Mouse (Mus musculus) heart, postnatal 4 days (tissue): ENCODE measurements around the gene Zfp142. TPM values are rescaled to one million over a fixed set of nuclear protein-coding genes. Genes with fewer than 3 reads are reported as not detected.

Experiments used
- DNase-seq: peaks from one replicate; pipeline ENCODE4 v3.0.0; 2021
- total RNA-seq, 2 experiments: library from RNA; stranded (reverse); gene quantifications; 2 replicates each; pipeline ENCODE4 v1.2.3; 2021

The Zfp142 gene
- total RNA-seq: 10 to 100 TPM in 1 of 2 experiments, 1 to 10 TPM in 1; 9.4 to 11.0 TPM

DNA sequence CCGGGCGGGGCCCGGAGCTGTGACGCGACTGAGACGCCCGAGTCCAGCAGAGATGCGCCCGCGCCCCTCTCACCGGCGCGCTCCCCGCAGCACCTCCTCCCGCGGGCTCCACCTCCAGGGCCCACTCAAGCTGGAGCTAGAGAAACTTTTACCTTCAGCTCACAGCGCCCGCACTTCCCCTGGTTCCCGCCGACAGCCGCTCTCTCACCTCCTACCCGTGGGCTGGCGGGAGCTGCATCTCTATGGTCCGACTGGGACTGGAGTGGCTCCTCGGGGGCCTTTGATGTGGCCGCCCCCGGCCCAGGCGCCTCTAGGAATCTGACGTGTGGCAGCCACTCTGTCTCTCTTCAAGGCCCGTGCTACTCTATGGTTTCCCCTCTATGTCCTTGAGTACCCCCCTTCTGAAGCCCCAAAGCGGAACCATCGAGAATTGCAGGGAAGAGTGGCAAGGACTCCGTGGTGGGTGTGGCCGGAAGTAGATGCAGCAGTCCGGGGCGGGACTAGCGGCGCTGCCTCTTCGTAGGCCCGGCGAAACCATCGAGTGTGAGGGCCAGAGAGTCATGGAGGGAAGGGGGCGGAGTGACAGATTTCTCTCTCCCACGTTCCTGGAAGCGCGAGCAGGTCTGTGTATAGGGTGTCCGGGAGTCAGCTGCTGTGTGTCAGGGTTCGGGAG lies at the start of gene Zfp142, which contains the start of gene Bcs1l:
Gene Zfp142 (minus strand): TSS at position 474 of the 673 bp plus-strand sequence.
Gene Bcs1l (plus strand): TSS at position 517 of the 673 bp plus-strand sequence.
- peak; percentile 99 for DNase-seq

DNA sequence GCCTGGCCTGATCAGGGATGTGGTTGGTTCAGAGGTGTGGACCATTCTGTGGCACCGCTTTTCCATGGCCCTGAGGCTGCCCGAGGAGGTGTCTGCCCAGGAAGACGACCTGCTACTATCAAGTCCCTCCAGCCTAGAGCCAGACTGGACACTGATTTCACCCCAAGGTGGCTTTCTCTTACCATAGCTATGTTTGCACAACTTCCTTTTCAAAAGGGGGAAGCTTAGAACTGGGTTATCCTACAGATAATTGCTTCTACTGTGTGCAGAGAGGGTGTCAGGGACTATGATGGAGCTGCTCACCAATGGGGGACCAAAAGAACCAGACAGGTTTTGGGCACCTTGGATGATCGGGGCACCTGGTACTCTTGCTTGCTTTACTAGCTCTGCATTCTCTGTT lies 44.7 kb upstream of the Zfp142 start:
- no peak for DNase-seq

DNA sequence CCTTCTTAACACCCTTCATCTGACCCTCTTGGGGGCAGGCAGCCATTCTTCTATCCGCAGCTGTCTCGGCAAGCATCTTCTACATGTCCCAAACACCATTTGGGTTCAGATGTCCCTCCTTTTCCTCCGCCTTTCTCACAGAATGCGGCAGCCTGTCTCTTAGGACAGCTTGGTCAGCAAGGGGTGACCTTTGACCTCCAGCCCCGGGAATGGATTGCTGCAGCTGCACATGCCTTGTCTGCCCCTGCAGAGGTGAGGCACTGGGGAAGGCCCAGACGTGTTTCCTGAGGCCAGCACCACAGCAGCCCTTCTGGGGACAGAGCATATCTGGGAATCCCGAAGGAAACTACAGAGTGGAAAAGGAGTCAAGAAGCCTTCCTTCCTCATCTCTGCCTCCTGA lies 40.0 kb upstream of the Zfp142 start:
- DNase-seq: no peak

DNA sequence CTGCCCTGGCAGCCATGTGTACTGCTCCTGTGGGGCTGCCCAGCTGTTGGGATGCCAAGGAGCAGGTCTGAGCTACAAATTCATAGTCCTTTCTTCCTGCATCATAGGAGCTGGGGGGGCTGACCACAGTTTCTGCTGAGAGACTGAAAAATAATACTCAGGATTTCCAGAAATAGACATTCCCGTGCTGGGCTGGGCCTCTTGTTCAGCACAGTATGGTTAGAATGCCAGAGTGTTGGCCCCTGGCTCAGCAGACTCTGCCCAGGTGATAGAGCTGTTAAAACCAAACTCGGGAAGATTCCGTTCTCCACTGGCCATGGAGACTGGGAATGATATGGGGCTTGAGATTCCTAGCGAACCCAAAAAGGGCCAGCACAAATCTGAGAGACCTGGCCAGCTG lies 38.0 kb upstream of the Zfp142 start:
- DNase-seq: no peak

DNA sequence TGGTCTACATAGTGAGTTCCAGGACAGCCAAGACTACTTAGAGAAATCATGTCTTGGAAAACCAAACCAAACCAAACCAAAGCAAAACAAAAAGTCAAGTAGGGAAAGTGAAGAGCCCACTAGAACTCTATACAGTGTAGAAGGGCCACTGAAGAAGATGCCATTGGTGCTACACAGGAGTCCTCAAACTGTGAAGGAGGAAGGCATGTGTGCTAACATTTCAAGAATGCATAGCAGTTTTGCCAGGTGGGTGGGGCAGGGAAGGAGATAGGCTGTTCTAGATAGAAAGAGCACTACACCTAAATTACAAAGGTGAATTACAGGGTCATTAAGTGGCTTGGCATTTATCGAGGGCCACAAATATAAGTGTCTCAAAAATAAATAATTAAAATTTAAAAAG lies 36.1 kb upstream of the Zfp142 start:
- no peak for DNase-seq

DNA sequence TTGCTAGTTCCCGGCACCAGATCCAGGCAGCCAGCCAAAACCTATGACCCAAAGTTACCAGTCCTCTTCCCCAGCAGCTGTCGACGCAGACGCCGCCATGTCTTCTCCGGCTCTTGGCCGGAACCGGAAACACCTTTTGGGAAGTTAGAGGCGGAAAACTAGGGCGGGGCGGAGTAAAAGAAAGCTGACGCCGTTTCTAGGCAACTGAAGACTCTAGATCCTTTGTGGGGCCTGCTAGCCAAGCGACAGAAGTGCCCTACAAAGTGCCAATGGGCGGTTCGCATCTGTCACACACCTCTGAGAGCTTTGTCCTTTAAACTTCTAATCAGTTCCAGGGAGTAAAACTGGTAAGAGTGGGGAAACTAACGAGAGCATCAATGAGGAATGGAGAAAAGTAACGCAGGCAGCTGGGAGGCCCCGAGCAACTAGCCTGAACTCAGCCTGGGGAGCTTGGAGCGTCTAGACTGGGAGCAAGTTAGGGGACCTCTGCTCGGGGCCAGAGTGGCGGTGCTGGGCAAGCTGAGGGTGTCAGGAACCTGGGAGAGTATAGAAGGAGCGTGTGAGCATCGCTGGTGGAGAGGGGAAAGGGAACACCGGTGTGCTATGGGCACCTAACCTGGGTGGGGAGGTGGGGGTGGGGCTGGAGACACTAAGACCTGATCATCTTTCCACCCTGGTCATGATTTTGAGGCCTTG lies 13.4 kb upstream of the Zfp142 start, which contains the start of the genes Rnf25 and Stk36:
Gene Rnf25 (minus strand): TSS at position 131 of the 696 bp plus-strand sequence.
Gene Stk36 (plus strand): TSS at position 179 of the 696 bp plus-strand sequence.
- peak; percentile 86 for DNase-seq

DNA sequence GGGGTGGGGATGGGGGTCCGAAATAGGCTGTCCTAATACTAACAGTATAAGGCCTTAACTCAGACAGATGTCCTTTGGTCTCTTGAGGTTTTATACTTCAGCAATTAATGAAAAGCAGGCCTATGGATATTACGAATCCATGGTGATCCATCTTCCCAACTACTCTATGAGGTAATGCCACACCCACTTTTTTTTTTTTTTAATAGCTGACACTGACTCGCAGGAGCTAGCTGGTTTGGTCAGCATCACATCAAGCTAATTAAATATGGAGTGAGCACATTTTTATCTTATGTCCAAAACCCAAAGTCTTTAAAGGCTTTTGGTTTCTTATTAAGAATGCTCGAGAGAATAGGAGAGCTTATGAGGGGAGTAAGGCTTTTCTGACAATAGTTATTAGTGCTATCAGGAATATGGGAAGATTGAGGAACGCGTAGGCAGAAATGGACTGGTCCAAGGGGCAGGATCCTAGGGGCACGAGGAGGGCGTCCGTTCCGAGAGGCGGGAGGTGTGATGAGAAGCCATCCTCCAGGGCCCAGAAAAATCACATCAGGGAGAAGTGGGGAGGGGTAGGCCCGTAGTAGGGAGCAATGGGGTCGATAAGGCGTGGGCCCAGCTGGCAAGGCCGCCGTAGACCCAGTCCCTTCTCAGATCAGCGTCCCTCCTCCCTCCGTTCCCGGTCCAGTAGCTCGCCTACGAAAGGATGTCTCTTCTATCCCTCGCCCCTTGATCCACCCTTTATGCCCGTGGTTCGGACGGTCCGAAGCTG lies 12.6 kb upstream of the Zfp142 start:
- DNase-seq: no peak

DNA sequence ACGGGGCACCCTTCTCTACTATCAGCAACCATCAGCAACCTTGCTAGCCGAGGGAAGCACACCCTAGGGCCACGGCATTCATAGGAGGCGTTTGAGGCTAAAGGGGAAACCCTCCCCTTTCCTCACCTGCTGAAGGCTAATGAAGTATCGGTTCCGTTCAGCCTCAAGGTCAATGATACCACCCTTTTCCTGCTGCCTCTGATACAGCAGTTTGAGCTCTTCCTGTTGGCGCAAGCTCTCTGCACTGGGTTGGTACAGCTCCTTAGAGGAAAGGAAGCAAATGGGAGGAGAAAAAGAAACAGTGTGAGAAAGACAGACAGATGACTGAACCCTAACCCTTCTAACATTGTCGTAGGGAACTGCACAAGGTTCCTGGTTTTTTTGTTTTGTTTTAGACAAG lies 6.4 kb upstream of the Zfp142 start:
- no peak for DNase-seq

DNA sequence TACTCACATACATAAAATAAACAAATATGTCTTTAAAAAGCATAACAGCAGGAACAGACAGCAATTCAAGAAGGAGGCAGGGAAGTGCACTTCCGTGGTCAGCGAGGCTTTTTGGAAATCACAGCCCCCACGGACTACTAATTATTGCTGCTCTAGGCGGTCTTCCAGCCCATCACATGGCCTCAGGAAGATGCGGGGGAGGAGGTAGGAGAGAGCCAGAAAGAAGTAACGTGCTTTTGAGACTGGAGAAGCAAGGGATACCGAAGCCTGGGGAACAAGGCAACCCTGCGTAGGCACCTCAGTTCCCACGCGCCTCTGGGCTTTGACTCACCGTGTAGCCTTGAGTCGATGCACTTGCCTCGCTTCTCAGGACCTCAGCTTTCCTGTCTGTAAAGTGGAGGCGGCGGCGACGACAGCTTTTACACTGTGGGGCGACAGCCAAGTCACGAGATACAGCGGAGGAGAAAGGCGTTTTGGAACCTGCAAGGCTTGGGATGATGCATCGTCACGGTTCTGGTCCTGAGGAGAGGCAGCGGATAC lies 743 bp downstream of the Zfp142 start:
- DNase-seq: peak; percentile 46

DNA sequence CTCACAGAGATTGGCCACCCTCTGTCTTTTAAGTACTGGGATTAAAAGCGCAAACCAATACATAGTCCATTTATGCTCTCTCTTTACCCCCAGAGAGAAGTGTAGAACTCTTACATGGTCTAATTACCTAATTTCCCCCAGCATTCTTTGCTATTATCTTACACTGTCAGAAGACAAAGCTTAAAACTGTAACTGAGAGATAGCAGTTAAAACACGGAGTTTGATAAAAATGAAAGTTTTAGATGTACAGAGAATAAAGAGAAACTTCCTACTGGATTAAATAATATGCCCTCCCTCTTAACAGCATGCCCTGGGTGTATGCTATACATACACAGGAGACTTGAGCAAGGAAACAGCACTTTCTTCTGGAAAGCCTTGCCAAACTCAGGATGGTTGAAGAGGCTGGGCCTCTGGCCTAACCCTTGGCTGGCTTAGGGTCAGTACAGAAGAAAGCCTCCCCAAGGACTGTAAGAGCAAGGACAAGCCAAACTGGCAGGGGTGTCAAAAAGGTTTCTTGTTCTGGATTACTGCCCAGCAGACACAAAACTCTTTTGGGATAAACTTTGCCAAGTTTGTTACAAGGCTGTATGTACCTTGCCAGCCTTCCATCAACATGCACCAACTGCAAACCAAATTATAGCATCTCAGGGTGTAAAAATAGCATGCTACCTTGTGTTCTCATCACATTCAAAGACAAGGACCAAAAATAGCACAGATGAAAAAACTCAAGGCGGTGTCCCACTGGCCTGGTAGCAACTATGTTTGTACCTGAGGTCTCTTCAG lies 3.2 kb downstream of the Zfp142 start:
- DNase-seq: no peak

DNA sequence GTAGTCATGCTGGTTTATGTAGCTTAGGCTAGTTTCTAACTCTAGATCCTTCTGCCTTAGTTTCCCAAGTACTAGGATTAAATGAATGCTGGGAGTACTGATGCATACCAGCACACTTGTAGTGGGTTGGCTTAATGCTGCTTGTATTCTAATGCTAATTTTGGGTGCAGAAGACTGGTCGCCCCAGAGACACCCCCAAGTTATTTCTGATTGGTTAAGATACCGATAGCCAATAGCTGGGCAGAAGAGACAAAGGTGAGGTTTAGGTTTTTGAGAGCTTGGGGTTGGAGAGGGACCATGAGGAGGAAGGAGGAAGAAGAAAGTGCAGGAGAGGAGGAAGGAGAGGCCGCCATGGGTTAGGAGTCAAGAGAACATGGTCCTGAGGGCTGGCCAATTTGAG lies 5.4 kb downstream of the Zfp142 start:
- DNase-seq: no peak

DNA sequence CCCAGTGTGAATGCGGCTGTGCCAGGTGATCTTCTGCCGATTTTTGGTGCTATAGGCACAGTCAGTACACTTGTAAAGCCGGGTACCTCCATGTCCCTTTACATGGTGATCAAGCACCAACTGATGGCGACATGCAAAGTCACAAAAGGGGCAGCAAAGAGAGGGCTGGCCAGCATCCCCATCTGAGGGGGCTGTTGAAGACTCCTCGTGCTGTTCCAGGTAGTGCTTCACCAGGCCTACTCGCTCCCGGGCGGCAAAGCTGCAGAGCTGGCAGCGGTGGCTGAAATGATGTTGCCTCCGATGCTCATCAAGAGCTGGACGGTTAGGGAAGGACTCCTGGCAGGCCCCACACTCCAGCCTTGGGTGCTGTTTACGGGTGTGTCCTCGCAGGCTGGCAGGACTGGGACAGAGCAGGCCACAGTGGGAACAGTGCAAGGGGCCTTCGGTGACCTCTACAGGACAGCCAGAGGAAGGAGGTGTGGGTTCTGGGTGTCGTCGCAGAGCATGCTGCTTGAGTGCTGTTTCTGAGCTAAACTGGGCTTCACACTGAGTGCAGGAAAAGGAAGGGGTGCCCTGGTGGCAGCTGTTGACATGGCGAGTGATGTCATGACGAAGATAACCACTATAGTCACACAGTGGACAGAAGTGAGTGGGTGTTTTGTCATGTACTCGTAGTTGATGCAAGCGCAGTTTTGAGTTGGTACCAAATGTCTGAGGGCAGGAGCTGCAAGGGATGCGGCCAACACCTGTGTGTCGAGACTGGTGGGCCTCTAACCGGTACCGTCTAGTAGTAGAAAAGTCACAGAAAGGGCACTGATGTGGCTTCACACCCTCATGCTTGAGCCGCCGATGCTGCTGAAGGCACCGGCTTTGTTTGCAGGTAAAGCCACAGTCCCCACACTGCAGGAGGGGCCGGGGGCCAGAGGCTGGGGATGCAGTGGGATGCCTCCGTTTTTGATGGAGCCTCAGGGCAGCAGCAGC lies 18.0 kb downstream of the Zfp142 start:
- DNase-seq: no peak

DNA sequence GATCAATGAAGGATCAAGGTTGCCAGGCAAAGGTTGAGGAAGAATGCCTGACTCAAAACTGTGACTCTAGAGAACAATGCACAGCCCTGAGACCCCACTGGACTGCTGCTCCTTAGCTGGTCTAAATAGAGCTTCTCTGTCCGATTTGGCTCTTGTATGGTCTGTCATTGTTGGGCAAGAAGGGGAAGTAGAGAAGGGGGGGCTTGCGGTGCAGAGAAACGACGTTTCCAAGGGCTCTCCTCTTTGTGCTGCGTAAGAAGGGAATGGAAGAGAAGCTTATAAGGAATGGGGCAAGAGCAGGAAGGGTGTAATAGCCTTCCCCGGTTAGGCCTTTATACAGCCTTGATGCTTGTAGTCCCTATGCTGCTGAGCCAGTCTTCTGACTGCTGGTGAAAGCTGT lies 22.2 kb downstream of the Zfp142 start:
- DNase-seq: no peak

DNA sequence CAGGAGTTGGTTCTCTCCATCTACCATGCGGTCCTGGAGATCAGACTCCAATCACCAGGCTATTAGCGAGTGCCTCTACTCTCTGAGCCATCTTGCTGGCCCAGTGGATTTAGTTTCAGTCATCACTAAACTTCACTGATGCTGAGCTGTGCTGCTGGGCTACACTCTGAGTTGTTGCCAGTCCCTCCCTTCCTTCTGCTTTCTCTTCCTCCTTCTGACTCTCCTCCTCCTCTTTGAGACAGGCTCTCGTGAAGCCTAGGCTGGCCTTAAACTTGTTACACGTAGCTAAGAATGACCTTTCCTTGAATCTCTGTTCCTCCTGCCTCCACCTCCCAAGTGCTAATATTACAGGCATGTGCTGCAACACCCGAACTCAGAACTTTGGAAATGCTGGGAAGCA lies 29.0 kb downstream of the Zfp142 start:
- no peak for DNase-seq

DNA sequence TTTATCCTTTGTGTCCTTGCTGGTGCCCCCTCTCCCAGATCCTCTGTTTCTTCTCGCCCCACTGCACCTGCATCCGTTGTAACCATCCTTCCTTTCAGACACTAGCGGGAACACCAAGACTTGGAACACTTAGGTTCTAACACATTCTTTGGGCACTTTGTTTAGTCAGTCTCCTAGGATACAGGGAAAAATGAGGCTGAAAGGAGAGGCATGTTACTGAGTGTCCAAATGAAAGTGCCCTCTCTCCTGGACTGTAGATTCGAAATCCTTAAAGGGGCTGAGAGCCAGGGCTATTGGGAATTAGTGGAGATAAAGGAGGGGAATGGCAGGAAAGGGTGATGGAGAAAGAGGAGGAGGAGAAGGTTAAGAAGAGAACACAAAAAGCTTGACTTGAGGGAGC lies 43.9 kb downstream of the Zfp142 start, which contains the start of gene Usp37:
Gene Usp37 (minus strand): TSS at position 101 of the 400 bp plus-strand sequence.
- no peak for DNase-seq

DNA sequence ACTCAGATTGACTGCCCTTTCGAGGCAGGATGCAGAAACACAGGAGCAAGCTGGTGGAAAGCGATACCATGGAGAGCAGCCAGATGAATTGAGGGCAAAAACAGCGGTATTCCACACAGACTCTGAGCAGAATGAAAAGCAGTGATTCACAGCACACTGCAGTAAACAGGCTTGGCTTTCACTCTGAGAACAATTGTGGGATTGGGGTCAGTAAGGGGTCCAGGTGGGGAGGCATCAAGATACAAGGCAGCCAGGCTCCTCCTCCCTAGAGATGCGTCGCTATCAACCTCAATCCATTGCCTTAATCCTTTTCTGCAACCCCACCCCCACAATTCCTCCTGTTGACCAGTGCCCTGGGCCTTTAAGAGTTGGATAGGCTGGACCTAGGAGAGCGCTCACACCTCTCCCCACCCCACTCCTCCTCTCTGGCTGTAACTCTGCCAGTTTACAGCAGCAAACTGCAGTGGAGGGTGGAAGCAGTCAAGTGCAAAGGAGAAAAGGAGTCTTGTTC lies 45.5 kb downstream of the Zfp142 start, which contains the start of gene Plcd4:
Gene Plcd4 (plus strand): TSS at position 438 of the 511 bp plus-strand sequence.
- no peak for DNase-seq

DNA sequence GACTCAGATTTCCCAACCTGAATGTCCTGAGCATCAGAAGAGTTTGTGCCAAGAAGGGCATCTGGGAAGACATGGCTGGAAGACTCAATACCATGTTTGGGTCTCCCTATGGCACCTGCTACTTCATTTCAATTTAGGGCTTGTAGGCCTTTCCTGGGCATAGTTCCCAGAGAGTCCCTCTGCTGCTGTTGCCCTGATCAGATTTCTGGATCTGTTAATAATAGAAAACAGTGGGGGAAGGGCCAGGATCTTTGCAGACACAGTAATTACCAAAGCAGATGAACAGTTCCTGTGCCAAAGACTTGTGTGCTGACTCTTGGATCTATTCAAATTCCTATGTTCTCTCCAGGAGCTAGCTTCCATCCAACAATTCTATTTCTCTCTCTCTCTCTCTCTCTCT lies 49.4 kb downstream of the Zfp142 start:
- DNase-seq: no peak

DNA sequence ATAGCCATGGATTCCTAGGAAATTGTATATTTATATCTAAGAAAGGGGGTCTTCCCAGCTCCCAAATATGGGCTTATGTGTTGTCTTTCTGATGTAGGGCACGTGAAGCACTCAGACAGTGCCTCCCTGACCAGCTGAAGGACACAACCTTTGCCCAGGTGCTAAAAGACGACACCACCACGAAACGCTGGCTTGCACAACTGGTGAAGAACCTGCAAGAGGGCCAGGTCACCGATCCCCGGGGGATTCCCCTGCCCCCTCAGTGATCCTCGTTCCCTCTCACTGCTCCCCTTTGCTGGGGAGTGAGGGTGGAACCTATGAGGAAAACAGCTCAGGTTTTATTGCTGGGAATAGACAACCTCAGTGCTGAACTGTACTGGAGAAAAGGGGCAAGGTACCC lies 59.5 kb downstream of the Zfp142 start:
- no peak for DNase-seq

DNA sequence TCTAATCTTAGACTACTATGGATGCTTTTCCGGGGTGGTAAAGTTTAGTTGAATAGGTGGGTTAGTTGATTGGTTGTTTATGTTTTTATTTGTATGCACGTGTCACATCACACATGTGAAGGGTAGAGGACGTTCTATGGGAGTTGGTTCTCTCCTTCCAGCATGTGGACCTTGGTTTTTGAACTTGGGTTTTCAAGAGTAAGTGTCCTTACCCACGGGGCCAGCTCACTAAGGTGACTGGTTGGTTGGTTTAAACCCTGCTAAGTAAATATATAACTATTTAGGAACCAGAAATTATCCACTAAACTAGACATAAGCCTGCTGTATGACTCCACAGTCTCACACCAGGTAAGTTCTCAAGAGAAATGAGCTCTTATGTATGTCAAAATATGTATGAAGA lies 63.3 kb downstream of the Zfp142 start:
- DNase-seq: no peak

DNA sequence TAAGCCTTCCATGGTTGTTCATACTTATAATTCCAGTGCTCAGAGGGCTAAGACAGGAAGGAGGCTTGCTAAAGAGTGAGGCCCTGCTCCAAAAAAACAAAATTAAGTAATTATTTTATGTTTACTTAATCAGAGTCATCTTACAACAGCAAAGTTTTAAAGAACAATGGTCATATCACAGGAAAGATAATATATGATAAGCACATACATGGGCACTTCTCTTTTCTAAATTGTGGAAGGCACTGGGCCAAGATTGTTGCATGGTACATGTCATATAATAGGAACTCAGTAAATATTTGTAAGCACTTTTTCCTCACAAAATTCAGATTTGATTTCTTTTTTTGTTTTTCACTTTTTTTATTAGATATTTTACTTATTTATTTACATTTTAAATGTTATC lies 68.2 kb downstream of the Zfp142 start:
- DNase-seq: no peak
